Mouse (Mus musculus): ENCODE measurements around the gene Dgkd. TPM values are rescaled to one million over a fixed set of nuclear protein-coding genes. Genes with fewer than 3 reads are reported as not detected.

The Dgkd gene
- polyA plus RNA-seq, 1 experiment = 69.4 TPM

GRCm38 (mm10) chr1:87959532-87959931, 106.4 kb downstream of the Dgkd start:
- Histone ChIP-seq H3K36me3 (ENCODE audit: control insufficient read depth, insufficient read depth, low read length) (peaks cover 3% of the 10 kb centered on the region), H3K4me1 (ENCODE audit: control insufficient read depth, insufficient read depth, insufficient read length) (peaks cover 2% of the 10 kb centered on the region; the same call in 1 of the 2 replicates), H3K4me3 (ENCODE audit: extremely low read depth, insufficient read depth, insufficient read length) (no peak overlapping the region), H3K27ac (ENCODE audit: insufficient read depth, low read length) (no peak overlapping the region), H3K27me3 (ENCODE audit: control insufficient read depth, insufficient read depth, low read length) (no peaks in the 10 kb centered on the region)
- WGBS = 52% methylated on average over 4 of the region's 4 CpGs
- TF ChIP-seq CTCF (IDR thresholded peaks at IDR 0.05; ENCODE audit: extremely low read depth, insufficient read depth, insufficient read length, insufficient replicate concordance) = no peak
- no peak for TF ChIP-seq POLR2A (IDR thresholded peaks at IDR 0.05; ENCODE audit: low read depth, low read length)
- DNase-seq (ENCODE audit: low read depth in 1 of 2, low spot score in 2 of 2) = no peak

DNA sequence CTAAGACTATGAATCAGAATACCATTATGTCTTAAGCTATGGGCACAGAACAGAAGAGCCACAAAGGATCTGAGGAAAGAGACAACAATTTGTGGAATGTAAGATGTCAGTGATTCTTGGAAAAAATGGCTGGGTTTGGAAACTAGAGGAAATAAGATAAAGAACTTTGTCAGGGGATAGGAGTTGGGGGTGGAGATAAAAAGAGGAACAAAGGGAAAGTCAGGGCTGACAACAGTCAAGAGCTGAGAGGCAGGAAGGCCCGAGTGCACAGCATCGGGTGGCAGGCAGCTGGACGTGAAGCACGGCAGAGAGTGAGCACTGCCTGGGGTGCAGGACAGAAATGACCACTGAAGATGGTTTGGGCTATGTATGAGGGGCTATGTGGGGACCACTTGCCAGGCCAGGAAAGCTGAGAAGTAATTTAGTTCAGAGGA, 106.9 kb downstream of the Dgkd start:
- 9% methylated on average over 4 of the region's 4 CpGs for WGBS
- TF ChIP-seq POLR2A (IDR thresholded peaks at IDR 0.05; ENCODE audit: low read depth, low read length) = no peak
- TF ChIP-seq CTCF (IDR thresholded peaks at IDR 0.05; ENCODE audit: extremely low read depth, insufficient read depth, insufficient read length, insufficient replicate concordance) = no peak
- Histone ChIP-seq H3K27ac (ENCODE audit: insufficient read depth, low read length) (no peak overlapping the region), H3K4me1 (ENCODE audit: control insufficient read depth, insufficient read depth, insufficient read length) (peaks cover 2% of the 10 kb centered on the region; the same call in 1 of the 2 replicates), H3K36me3 (ENCODE audit: control insufficient read depth, insufficient read depth, low read length) (peaks cover 3% of the 10 kb centered on the region), H3K27me3 (ENCODE audit: control insufficient read depth, insufficient read depth, low read length) (no peaks in the 10 kb centered on the region), H3K4me3 (ENCODE audit: extremely low read depth, insufficient read depth, insufficient read length) (no peak overlapping the region)
- no peak for DNase-seq (ENCODE audit: low read depth in 1 of 2, low spot score in 2 of 2)

- Histone ChIP-seq H3K27me3 (ENCODE audit: control insufficient read depth, insufficient read depth, low read length) (no peaks in the 10 kb centered on the region), H3K4me3 (ENCODE audit: extremely low read depth, insufficient read depth, insufficient read length) (no peak overlapping the region), H3K36me3 (ENCODE audit: control insufficient read depth, insufficient read depth, low read length) (peaks cover 3% of the 10 kb centered on the region), H3K27ac (ENCODE audit: insufficient read depth, low read length) (no peak overlapping the region; the same call in 1 of the 2 replicates), H3K4me1 (ENCODE audit: control insufficient read depth, insufficient read depth, insufficient read length) (peaks cover 2% of the 10 kb centered on the region; the same call in 1 of the 2 replicates)
- DNase-seq (ENCODE audit: low read depth in 1 of 2, low spot score in 2 of 2) = no peak
- WGBS = 86% methylated on average over 4 of the region's 4 CpGs
- no peak for TF ChIP-seq POLR2A (IDR thresholded peaks at IDR 0.05; ENCODE audit: low read depth, low read length)
- no peak for TF ChIP-seq CTCF (IDR thresholded peaks at IDR 0.05; ENCODE audit: extremely low read depth, insufficient read depth, insufficient read length, insufficient replicate concordance)
These were observed 107.7 kb downstream of the Dgkd start for GRCm38 (mm10) chr1:87960752-87961151.

GRCm38 (mm10) chr1:87961459-87962167, 108.5 kb downstream of the Dgkd start:
- WGBS = 82% methylated on average over 2 of the region's 2 CpGs
- Histone ChIP-seq H3K27me3 (ENCODE audit: control insufficient read depth, insufficient read depth, low read length) (no peaks in the 10 kb centered on the region), H3K27ac (ENCODE audit: insufficient read depth, low read length) (peak overlapping the region; percentile 28; the same call in 1 of the 2 replicates), H3K4me1 (ENCODE audit: control insufficient read depth, insufficient read depth, insufficient read length) (peaks cover 2% of the 10 kb centered on the region; the same call in 1 of the 2 replicates), H3K4me3 (ENCODE audit: extremely low read depth, insufficient read depth, insufficient read length) (no peak overlapping the region), H3K36me3 (ENCODE audit: control insufficient read depth, insufficient read depth, low read length) (peaks cover 1% of the 10 kb centered on the region)
- no peak for DNase-seq (ENCODE audit: low read depth in 1 of 2, low spot score in 2 of 2)
- no peak for TF ChIP-seq POLR2A (IDR thresholded peaks at IDR 0.05; ENCODE audit: low read depth, low read length)
- TF ChIP-seq CTCF (IDR thresholded peaks at IDR 0.05; ENCODE audit: extremely low read depth, insufficient read depth, insufficient read length, insufficient replicate concordance) = no peak

DNA sequence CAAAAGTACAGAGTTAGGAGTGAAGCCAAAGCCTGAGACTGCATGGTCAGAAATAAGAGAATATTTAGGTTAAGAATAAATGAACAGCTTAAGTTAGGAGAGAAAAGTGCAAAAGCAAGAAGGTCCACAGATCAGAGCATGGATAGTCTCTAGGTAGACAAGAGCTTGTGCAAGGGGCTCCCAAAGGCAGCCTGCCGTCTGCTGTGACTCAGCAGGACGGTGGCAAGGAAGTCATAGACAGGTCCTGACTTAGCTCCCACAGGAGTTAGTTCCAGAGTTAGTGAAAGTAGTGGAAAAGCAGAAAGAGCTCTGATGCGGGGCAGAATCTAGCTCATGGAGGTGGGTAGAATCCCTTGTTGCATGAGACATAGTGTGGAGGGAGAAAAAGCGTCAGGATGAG, 117.3 kb downstream of the Dgkd start:
- Histone ChIP-seq H3K36me3 (ENCODE audit: control insufficient read depth, insufficient read depth, low read length) (peaks cover 7% of the 10 kb centered on the region), H3K27me3 (ENCODE audit: control insufficient read depth, insufficient read depth, low read length) (no peaks in the 10 kb centered on the region), H3K27ac (ENCODE audit: insufficient read depth, low read length) (no peak overlapping the region), H3K4me3 (ENCODE audit: extremely low read depth, insufficient read depth, insufficient read length) (no peak overlapping the region), H3K4me1 (ENCODE audit: control insufficient read depth, insufficient read depth, insufficient read length) (no peaks in the 10 kb centered on the region)
- TF ChIP-seq CTCF (IDR thresholded peaks at IDR 0.05; ENCODE audit: extremely low read depth, insufficient read depth, insufficient read length, insufficient replicate concordance) (no peak), POLR2A (IDR thresholded peaks at IDR 0.05; ENCODE audit: low read depth, low read length) (no peak)
- WGBS = 87% methylated on average over 4 of the region's 4 CpGs
- DNase-seq (ENCODE audit: low read depth in 1 of 2, low spot score in 2 of 2) = no peak

DNA sequence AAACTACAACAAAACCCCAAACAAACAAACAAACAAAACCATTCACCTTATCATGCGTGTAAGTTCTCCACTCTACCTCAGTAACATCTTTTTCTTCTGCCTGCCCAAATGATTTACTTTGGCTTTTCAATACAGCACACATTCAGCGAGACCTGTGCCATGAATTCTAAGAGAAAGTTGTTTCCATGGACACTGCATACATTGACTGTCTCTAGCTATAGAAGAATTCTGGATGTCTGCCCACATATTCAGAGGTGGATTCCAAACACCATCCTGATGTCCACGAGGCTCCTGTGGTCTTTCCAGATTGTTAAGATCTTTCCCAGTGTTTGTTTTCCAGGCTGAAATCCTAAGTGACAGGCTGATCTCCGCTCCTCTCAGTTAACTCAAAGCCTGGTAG, 129.2 kb downstream of the Dgkd start:
- 96% methylated on average over 4 of the region's 4 CpGs for WGBS
- no peak for DNase-seq (ENCODE audit: low read depth in 1 of 2, low spot score in 2 of 2)

DNA sequence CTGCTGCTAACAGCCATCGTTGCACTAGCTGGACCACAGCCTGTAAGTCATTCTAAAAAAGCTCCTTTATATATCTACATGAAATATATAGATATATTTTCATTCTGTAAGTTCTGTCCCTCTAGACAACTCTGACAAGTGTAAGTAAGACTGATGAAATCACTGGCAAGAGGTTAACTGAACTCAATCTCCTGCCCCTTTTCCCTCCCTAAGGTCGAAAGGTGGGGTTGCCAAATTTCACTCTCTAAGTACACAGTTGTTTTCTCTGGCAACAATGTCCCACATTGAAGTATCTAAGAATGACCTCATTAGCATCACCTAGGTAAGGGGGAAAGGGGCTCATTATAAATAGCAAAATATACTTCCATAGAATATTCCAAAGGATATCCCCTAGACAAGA, 139.6 kb downstream of the Dgkd start:
- Histone ChIP-seq H3K36me3 (ENCODE audit: control insufficient read depth, insufficient read depth, low read length) (peaks cover 23% of the 10 kb centered on the region), H3K27ac (ENCODE audit: insufficient read depth, low read length) (no peak overlapping the region), H3K4me3 (ENCODE audit: extremely low read depth, insufficient read depth, insufficient read length) (no peak overlapping the region), H3K27me3 (ENCODE audit: control insufficient read depth, insufficient read depth, low read length) (no peaks in the 10 kb centered on the region), H3K4me1 (ENCODE audit: control insufficient read depth, insufficient read depth, insufficient read length) (no peaks in the 10 kb centered on the region)
- no peak for DNase-seq (ENCODE audit: low read depth in 1 of 2, low spot score in 2 of 2)
- WGBS = 94% methylated on average over 2 of the region's 2 CpGs
- TF ChIP-seq CTCF (IDR thresholded peaks at IDR 0.05; ENCODE audit: extremely low read depth, insufficient read depth, insufficient read length, insufficient replicate concordance) (no peak), POLR2A (IDR thresholded peaks at IDR 0.05; ENCODE audit: low read depth, low read length) (no peak)

More for the DNA sequence above, 129.2 kb downstream of the Dgkd start:
- no peaks in the 10 kb centered on the region for H3K27me3 ChIP-seq (ENCODE audit: control insufficient read depth, insufficient read depth, low read length)
- H3K36me3 ChIP-seq (ENCODE audit: control insufficient read depth, insufficient read depth, low read length) = peaks cover 23% of the 10 kb centered on the region
- no peak overlapping the region for H3K4me3 ChIP-seq (ENCODE audit: extremely low read depth, insufficient read depth, insufficient read length)
- no peak overlapping the region for H3K27ac ChIP-seq (ENCODE audit: insufficient read depth, low read length)
- no peak for TF ChIP-seq POLR2A (IDR thresholded peaks at IDR 0.05; ENCODE audit: low read depth, low read length)
- no peak for TF ChIP-seq CTCF (IDR thresholded peaks at IDR 0.05; ENCODE audit: extremely low read depth, insufficient read depth, insufficient read length, insufficient replicate concordance)
- no peaks in the 10 kb centered on the region for H3K4me1 ChIP-seq (ENCODE audit: control insufficient read depth, insufficient read depth, insufficient read length)

Other genes with a start within 250 kb of the Dgkd start
- gene Inpp5d, start 233.0 kb upstream of the Dgkd start, polyA plus RNA-seq (2012; rRNA removed) = 204 and 282 TPM in 2 replicates
- gene Atg16l1, start 97.4 kb upstream of the Dgkd start, polyA plus RNA-seq (2012; rRNA removed) = 17.8 and 18.7 TPM in 2 replicates
- 0.22 and 0.57 TPM in 2 replicates for gene Sag, start 49.6 kb upstream of the Dgkd start, polyA plus RNA-seq (2012; rRNA removed)
- 3.3 TPM in 2 replicates for gene Usp40, start 155.3 kb downstream of the Dgkd start, polyA plus RNA-seq (2012; rRNA removed)
- not detected in 2 replicates for gene Ugt1a10, start 202.1 kb downstream of the Dgkd start, polyA plus RNA-seq (2012; rRNA removed)
- not detected in 2 replicates for gene Ugt1a9, start 217.5 kb downstream of the Dgkd start, polyA plus RNA-seq (2012; rRNA removed)
- gene Ugt1a8, start 234.5 kb downstream of the Dgkd start, polyA plus RNA-seq (2012; rRNA removed) = not detected in 2 replicates
- gene Ugt1a7c, start 241.8 kb downstream of the Dgkd start, polyA plus RNA-seq (2012; rRNA removed) = 1.5 and 3.5 TPM in 2 replicates
- gene Ugt1a6b, start 250.0 kb downstream of the Dgkd start, polyA plus RNA-seq (2012; rRNA removed) = 0.29 and 0.90 TPM in 2 replicates